Mouse (Mus musculus) spleen, adult 2 months (tissue): ENCODE data around the gene Chl1. TPM values are rescaled to one million over a fixed set of nuclear protein-coding genes. Genes with fewer than 3 reads are reported as not detected.
A peak's percentile ranks its signal among the peaks of the same experiment; 100 is the strongest.

ENCODE experiments used
- DNase-seq, 2 experiments: peaks; one replicate each; pipeline versions ENCODE4 v3.0.0 to v3.0.0-alpha.2; 2012 to 2021; ENCODE audit warnings: low spot score in 2 of 2, low read depth in 1 of 2
- H3K27ac ChIP-seq: fragments of 200-500 bp; 2 replicates; pipeline ENCODE4 v1.5.1; 2012; ENCODE audit warnings: low read length, inconsistent platforms; ENCODE audit not compliant: insufficient read depth
- H3K27me3 ChIP-seq: fragments of 200-500 bp; 2 replicates; pipeline ENCODE4 v1.6.1; 2012; ENCODE audit warnings: mild to moderate bottlenecking, moderate library complexity, low read length, inconsistent platforms; ENCODE audit not compliant: control insufficient read depth, insufficient read depth
- H3K36me3 ChIP-seq: fragments of 200-500 bp; 2 replicates; pipeline ENCODE4 v1.6.1; 2012; ENCODE audit warnings: mild to moderate bottlenecking, low read length, inconsistent platforms; ENCODE audit not compliant: control insufficient read depth, insufficient read depth
- H3K4me1 ChIP-seq: fragments of 200-500 bp; 2 replicates; pipeline ENCODE4 v1.6.1; 2011; ENCODE audit warnings: inconsistent platforms; ENCODE audit not compliant: control insufficient read depth, insufficient read depth, insufficient read length
- H3K4me3 ChIP-seq: fragments of 200-500 bp; 2 replicates; pipeline ENCODE4 v1.5.1; 2011; ENCODE audit warnings: mild to moderate bottlenecking, inconsistent platforms; ENCODE audit not compliant: insufficient read depth, insufficient read length; ENCODE audit errors: extremely low read depth
- CTCF ChIP-seq: fragments of 200-500 bp; IDR thresholded peaks from 2 replicates; pipeline ENCODE4 v1.5.1; 2011; ENCODE audit warnings: mild to moderate bottlenecking, inconsistent platforms; ENCODE audit not compliant: insufficient read depth, insufficient read length, insufficient replicate concordance; ENCODE audit errors: extremely low read depth
- POLR2A ChIP-seq: fragments of 200-500 bp; IDR thresholded peaks from 2 replicates; pipeline ENCODE4 v1.6.1; 2011; ENCODE audit warnings: low read depth, low read length, inconsistent platforms
- WGBS: fragments of 180-500 bp; shearing (Covaris S2); methylation state at CpG from one replicate; pipeline ENCODE4 v1.1.7; 2018; 5-methylcytosine and 5-hydroxymethylcytosine counted together
- polyA plus RNA-seq: library from polyadenylated mRNA; depleted of rRNA; stranded (reverse); fragments of >200 nt; gene quantifications from 2 replicates; pipeline ENCODE4 v1.2.3, GENCODE M21; 2012

The Chl1 gene
- polyA plus RNA-seq, 1 experiment, result 0.01 TPM

GRCm38 (mm10) chr6:103675145-103675544 is 164.8 kb downstream of the Chl1 start:
- 94% methylated on average over 2 of the region's 2 CpGs for WGBS
- no peak for DNase-seq
- H3K4me3 ChIP-seq, result no peak overlapping the region
- no peaks in the 10 kb centered on the region for H3K27me3 ChIP-seq
- TF ChIP-seq POLR2A (no peak), CTCF (no peak)
- H3K36me3 ChIP-seq, result no peaks in the 10 kb centered on the region
- no peak overlapping the region for H3K27ac ChIP-seq
- H3K4me1 ChIP-seq, result no peaks in the 10 kb centered on the region

DNA sequence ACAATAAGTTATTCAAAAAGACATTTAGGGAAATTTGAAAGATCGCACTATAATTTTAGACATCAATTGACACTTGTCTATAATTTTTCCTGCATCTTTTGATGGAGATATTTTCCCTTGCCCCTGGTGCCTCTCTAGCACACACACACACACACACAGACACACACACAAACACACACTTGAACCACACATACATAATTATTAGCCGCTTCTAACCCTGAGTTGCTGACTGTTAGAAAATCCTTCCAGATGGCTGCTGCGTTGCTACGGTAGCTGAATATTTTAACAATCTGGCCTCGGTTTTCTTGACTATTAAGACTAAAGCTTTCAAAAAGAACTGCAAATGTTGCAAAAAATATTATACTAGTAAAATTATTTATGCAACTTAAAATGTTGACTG is 166.3 kb downstream of the Chl1 start:
- H3K4me3 ChIP-seq, result no peak overlapping the region
- 96% methylated on average over 5 of the region's 5 CpGs for WGBS
- H3K4me1 ChIP-seq, result no peaks in the 10 kb centered on the region
- no peaks in the 10 kb centered on the region for H3K27me3 ChIP-seq
- TF ChIP-seq CTCF (no peak), POLR2A (no peak)
- H3K36me3 ChIP-seq, result no peaks in the 10 kb centered on the region
- DNase-seq, result no peak
- no peak overlapping the region for H3K27ac ChIP-seq

- TF ChIP-seq CTCF (no peak), POLR2A (no peak)
- Histone ChIP-seq H3K4me1 (no peaks in the 10 kb centered on the region), H3K27ac (no peak overlapping the region), H3K4me3 (no peak overlapping the region), H3K36me3 (no peaks in the 10 kb centered on the region), H3K27me3 (no peaks in the 10 kb centered on the region)
- no peak for DNase-seq
- WGBS, result 92% methylated on average over 1 of the region's 1 CpGs
Observed at GRCm38 (mm10) chr6:103677072-103677471, 166.7 kb downstream of the Chl1 start.

DNA sequence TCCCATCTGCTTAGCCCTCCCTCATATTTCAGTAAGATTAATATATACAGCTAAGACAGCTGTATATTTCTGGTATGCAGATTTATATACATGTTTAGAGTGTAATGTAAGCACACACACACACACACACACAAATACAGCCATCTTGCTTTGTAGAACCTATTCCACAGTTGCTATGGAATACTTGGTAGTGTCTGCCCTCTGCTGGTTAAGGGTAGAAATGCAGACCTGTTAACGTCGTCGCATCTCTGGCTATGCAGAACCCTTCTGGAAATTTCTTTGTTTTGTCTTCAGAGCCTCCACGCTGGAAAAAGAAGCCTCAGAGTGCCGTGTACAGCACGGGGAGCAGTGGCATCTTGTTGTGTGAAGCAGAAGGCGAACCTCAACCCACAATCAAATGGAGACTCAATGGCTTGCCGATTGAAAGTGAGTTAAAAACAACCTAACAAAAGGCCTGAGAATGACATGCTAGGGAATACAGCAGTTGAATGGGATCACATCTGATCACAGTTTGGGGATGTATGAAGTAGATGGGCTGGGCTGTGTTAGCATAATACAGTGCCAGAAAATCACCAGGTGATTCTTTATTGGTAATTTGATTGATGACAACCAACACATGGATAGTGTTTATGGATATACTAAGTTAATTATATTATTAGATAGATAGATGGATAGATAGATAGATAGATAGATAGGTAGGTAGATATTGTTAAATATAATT is 172.6 kb downstream of the Chl1 start:
- 20% methylated on average over 8 of the region's 8 CpGs for WGBS
- Histone ChIP-seq H3K4me3 (no peak overlapping the region), H3K36me3 (no peaks in the 10 kb centered on the region), H3K27me3 (no peaks in the 10 kb centered on the region; the same call in 1 of the 2 replicates), H3K4me1 (no peaks in the 10 kb centered on the region), H3K27ac (no peak overlapping the region)
- TF ChIP-seq POLR2A, result no peak
- peak; percentile 24; the same call in 1 of the 2 replicates for TF ChIP-seq CTCF
- DNase-seq, result peak in 1 of 2 experiments; percentile 26

GRCm38 (mm10) chr6:103692511-103692910 is 182.1 kb downstream of the Chl1 start:
- WGBS, result 80% methylated on average over 3 of the region's 3 CpGs
- Histone ChIP-seq H3K4me3 (no peak overlapping the region), H3K27ac (no peak overlapping the region), H3K4me1 (no peaks in the 10 kb centered on the region), H3K36me3 (no peaks in the 10 kb centered on the region), H3K27me3 (no peaks in the 10 kb centered on the region; the same call in 1 of the 2 replicates)
- DNase-seq, result no peak
- TF ChIP-seq POLR2A (no peak), CTCF (no peak)

DNA sequence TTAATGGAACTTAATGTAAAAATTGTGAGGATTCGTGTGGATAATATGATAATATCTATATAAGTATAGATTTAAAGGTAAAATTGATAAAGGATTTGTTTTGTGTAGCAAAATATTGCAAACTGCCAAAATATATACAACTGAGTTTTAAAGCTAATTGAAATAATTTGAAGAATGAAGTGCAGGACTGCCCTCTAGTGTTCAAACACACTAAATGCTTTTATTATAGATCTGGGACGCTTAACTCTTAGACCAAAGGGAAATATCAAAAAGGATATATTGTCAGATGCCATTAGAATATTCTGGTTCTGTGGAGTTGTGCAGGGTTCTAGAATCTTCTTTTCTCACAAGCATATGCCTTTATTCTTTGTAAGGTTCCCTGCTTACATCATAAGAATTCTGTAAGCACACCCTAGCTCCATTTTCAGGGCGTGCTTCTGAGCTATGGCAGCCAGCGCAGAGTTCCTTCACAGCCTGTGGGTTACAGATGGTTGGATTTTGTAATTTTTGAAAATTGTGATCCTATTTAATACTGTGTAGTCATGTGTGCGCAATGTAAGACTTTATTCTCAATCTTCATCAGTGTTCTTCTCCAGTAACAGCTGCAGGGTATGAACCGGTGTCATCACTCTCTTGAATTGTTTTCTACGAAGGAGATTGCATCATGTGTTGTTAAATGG is 187.1 kb downstream of the Chl1 start:
- Histone ChIP-seq H3K27me3 (no peaks in the 10 kb centered on the region), H3K27ac (no peak overlapping the region), H3K36me3 (no peaks in the 10 kb centered on the region), H3K4me1 (no peaks in the 10 kb centered on the region), H3K4me3 (no peak overlapping the region)
- TF ChIP-seq POLR2A (no peak), CTCF (no peak)
- DNase-seq, result no peak
- WGBS, result 66% methylated on average over 7 of the region's 7 CpGs

DNA sequence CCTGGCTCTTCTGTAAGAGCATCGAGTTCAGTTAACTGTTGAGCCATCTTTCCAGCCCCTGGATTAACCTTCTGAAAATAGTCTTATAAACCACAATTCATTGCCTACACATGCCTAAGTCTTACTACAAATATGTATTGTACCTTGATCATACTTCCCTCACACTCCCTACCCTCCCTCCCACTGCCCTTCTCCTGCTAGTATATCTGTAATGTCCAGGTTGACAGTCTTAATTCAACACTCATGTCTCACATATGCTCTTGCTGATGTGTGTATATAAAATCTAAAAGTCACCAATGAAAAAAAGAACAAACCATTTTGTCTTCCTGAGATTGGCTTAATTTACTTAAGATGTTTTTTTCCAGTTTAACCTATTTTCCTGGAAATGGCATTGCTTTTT is 189.1 kb downstream of the Chl1 start:
- no peak overlapping the region for H3K4me3 ChIP-seq
- WGBS, result 79% methylated on average over 1 of the region's 1 CpGs
- H3K27ac ChIP-seq, result no peak overlapping the region
- H3K27me3 ChIP-seq, result no peaks in the 10 kb centered on the region
- no peaks in the 10 kb centered on the region for H3K36me3 ChIP-seq
- no peak for TF ChIP-seq CTCF
- no peak for TF ChIP-seq POLR2A
- H3K4me1 ChIP-seq, result no peaks in the 10 kb centered on the region
- no peak for DNase-seq
